Mouse (Mus musculus): ENCODE data around the gene Zfyve9.
"Not testable (repeated sequence)": the region's sequence is repeated elsewhere in the genome, so short reads cannot be mapped to it uniquely, and the experiment has no call there.

The Zfyve9 gene

DNA sequence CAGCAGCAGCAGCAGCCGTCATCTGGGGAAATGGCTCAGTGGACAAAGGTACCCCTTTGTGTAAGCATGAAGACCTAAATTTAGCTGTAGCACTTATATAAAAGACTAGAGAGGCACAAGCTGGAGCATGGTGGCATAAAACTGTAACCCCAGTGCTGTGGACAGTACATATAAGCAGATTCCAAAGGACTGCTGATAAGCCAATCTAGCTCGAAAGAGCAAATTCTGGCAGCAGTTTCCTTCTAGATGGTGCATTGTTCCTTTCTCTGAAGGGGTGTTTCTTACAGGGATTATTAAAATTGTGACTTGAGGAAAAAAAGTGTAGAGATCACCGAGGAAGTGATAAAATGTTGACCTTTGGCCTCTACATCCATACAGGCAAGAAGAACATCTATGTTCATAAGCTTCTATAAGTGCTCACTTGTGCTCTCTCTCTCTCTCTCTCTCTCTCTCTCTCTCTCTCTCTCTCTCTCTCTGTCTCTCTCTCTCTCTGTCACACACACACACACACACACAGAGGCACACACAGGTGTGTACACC is 59.3 kb downstream of the Zfyve9 start:
- no peak for DNase-seq (ENCODE audit: low read depth)

DNA sequence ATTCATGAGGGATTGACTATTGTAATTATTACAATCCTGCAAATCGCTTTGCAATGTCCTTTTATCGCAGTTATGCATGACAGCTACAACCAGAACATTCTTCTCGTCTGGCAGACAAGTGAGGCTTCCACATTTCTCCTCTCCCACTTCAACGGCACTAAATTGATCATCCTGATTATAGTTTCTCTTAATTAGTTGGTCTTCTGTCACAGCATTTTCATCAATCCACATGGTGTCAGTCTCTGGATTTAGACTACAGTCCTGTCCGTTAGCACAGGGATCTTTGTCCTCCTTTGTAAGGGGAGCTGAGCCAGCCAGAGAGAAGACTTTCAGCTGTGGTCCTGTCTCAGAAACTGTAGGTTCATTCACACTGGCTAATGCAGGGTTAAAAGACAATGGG is 61.2 kb downstream of the Zfyve9 start, which contains the start of gene 3110021N24Rik:
3110021N24Rik (plus strand) TSS at position 301 of the 400 bp plus-strand sequence.
- DNase-seq (ENCODE audit: low read depth) = no peak

- no peak for DNase-seq (ENCODE audit: low read depth)
Measured at GRCm38 (mm10) chr4:108708209-108708608, 72.4 kb downstream of the Zfyve9 start.

DNA sequence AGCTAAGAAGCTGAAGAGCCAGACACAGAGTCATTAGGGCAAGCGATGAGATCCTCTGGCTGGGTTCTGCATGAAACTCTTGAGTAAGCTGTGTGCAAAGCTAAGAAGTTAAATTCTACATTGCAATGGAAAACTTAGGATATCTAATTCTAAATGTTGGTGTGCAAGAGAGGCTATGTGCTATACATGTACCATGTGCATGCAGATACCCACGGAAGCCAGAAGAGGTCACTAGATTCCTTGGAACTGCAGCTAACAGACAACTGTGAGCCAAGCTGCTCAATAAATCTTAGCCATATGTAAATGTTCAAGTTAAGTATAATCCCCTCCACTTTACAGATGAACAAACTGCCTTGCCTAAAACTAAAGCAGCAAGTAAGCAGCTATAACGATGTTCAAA is 83.7 kb downstream of the Zfyve9 start:
- DNase-seq (ENCODE audit: low read depth) = peak; percentile 14

DNA sequence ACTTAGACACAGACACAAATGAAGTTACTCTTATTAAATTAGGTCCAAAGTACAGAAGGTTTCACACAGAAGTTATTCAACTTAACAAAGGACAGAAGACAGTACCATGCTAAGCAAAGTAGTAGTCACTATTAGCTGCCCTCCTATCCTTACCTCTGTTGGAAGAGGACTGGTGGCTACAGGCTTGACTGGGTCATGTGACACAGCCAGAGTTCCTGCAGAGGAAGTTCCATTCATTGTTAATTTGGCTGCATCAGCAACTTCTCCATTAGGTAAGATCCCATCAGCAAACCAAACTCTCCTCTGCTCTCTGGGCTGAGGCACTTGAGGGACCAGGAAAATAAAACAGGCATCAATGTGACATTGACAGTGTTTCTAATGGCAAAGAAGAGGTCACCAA is 89.1 kb downstream of the Zfyve9 start:
- DNase-seq (ENCODE audit: low read depth) = no peak

- no peak for DNase-seq (ENCODE audit: low read depth)
Measured at GRCm38 (mm10) chr4:108690479-108690878, 90.1 kb downstream of the Zfyve9 start.

DNA sequence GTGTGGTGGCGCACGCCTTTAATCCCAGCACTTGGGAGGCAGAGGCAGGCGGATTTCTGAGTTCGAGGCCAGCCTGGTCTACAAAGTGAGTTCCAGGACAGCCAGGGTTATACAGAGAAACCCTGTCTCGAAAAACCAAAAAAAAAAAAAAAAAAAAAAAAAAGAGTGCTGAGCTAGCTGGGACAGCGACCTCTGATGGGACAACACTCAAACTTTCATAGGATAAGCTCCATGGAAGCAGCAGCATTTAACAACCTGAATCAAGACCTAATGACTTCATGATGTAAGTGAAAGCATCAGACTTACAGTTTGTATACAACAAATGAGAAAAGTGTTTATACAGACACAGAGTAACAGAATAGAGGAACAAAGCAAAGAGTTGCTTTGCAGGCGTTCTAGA is 93.5 kb downstream of the Zfyve9 start:
- DNase-seq (ENCODE audit: low read depth) = not testable (repeated sequence)

GRCm38 (mm10) chr4:108686156-108686555 is 94.4 kb downstream of the Zfyve9 start:
- no peak for DNase-seq (ENCODE audit: low read depth)

DNA sequence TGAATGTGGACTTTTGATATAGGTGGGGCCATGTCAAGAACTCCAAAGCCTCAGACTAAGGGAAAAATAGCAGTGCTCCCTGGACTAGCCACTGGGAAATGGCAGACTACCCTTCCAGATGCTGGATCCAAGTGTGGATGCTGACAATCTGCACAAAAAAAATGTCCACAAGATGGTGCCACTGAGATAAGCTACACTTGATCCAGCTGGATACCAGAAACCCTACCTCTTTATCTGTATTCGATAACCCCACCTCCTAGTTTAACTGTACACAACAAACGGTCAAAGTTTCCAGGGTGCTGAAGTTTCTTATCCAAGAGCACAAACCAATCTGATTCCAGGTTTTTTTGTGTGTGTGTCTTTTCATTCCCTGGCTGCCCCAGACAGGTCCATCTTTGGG is 116.2 kb downstream of the Zfyve9 start:
- peak; percentile 7 for DNase-seq (ENCODE audit: low read depth)

DNA sequence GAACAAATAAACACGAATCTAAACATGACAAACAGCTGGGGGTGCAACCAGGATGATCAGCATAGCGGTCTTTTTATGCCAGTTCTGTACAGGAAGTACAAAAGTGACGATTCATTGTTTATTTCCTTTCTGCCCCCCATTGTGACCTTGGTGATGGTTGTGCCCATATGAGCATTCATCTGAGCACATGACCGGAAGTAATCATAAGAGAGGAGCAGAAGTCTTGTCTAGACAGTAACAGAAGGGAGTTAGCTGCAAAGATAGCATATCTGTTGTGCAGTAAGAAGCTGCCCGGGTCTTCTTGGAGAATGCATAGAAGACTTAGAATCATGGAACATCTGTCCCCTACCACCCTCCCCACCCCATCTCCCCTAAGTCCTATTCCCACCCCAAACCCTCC is 141.8 kb downstream of the Zfyve9 start:
- DNase-seq (ENCODE audit: low read depth) = no peak

DNA sequence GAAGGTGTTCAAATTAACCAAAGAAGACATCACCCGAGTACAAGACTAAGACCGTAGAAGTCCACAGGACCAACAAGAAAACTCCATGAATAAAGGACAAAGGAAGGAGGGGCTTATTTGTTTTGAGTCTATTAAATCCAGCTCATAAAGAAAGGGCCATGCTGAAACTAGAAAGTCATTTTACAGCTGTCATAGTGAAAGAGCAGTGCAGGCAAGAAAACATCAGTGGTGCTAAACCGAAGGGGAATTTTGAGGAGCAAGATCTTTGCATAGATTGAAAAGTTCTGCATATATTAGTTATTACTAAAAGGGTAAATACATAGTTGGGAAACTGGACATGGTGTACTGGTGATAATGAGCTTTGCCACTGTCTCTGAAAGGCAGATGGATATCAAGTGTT is 142.9 kb downstream of the Zfyve9 start:
- DNase-seq (ENCODE audit: low read depth) = no peak

DNA sequence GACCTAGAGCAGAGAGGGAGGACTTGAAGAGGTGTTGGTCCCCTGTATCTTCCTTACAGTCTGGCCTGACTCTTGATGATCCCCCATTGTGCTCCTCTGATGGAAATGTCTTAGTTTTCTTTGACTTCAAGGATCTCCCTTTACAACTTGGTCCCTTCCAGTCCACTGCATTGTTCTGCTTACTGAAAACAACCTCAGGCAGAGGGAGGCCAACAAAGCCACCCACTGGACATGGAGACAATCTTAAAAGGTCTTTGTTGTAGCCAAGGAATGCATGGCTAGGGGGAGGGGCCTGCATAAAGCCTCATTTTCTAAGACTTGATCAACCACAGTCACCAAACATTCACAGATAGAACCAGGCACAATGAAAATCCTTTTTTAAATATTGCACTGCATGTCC is 145.5 kb downstream of the Zfyve9 start:
- no peak for DNase-seq (ENCODE audit: low read depth)

DNA sequence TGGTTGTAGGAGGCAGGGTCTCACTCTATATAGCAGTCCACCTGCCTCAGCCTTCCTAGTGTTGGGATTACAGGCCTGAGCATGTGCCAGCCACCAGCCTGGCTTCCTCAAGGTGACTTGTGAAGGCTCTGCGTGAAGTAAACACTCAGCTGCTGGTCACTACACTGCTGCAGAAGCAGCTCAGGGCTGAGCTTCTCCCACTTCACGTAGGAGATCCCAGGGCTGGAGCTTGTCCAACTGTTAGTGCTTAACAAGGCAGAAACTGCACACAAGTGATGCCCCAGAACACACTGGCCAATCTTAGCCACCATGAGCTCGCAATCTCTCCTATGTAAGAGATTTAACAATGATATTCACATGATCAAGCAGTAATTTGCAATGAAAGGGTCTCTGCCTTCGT is 145.9 kb downstream of the Zfyve9 start:
- DNase-seq (ENCODE audit: low read depth) = no peak

DNA sequence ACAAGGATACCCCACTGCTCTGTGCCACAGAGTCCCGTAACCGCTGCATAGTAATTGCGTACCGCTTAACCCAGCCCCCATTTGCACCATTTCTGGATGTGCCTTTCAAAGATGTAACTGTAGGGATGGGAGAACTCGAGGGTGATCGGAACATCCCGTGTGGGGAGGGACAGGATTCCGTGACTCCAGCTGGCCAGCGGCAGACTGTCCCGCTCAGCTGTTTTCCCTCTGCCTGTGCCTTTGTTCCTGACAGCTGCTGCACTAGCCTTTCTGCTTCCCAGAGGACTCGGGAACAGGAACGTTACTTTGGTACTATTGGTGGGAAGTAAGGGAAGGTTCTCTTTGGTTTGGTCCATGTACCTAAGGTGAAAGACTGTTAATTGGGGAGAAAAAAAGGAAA is 146.9 kb downstream of the Zfyve9 start:
- DNase-seq (ENCODE audit: low read depth) = no peak

DNA sequence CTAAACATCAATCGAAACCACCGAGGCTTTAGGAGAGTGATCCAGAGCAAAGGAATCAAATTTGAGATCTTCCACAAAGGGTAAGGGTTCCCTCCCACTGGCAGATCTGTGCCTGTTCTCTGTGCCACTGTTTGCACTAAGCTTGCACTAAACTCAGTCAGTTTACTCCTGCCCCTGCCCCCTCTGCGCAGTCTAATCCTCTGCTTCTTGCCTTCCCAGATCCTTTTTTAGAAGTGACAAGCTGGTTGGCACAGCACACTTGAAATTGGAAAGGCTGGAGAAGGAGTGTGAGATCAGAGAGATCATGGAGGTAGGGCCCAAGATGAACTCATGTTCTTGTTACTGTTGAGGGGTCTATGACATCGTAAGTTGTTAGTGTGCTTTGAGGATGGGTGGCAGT is 149.0 kb downstream of the Zfyve9 start:
- DNase-seq (ENCODE audit: low read depth) = no peak

DNA sequence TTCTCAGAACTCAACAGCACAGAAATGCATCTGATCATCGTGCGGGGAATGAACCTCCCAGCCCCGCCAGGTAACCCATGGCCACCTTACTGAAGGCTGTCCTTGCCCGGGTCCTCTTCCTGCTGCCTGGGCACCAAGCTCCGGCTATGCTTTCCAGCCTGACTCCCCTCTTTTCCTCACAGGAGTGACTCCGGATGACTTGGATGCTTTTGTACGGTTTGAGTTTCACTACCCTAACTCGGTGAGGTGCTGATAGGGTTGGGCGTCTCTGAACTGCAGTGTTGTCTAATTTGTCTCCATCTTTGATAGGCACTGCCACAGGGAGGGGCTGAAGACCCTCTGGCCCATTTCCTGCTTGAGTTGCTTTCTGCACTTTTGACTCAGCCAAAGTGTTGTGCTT is 150.5 kb downstream of the Zfyve9 start:
- DNase-seq (ENCODE audit: low read depth) = no peak

DNA sequence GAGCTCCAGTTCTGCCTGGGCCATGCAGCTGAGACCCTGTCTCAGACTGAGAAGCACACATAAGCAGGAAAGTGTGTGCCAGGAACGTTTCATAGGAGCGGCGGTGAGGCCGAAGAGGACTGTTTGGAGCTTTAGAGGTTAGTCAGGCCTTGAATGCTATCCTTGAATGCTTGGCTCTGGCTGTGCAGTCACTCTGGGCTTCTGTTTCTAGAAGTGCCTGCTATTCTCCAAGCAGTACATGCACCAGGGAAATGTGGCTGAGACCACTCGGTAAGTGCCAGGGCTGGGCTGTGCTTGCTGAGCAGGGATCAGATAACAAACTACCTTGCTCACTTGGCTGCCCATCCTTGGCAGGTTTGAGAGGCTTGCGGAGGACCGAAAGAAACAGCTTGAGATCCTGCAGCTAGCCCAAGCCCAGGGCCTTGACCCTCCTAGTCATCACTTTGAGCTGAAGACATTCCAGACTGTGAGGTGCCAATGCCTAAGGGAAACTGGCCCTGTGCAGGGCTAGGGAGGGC is 151.2 kb downstream of the Zfyve9 start:
- DNase-seq (ENCODE audit: low read depth) = no peak

DNA sequence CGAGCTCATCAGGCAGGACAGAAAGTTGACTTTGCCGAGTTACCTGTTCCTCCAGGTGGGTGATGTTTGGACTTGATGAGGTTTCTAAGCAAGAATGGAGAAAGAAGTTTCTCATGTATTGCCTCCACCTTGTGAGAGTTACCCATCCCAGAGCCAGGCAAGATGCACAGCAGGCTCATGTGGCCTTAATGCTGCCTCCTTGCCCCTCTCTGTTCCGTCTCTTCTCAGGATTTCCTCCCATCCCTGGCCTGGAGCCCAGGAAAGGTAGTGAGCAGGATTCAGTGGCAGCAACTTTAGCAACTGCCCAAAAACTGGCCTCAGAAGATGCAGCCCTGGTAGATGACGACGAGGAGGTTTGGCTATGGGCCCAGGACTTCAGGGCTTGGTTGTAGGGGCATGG is 153.5 kb downstream of the Zfyve9 start:
- no peak for DNase-seq (ENCODE audit: low read depth)

DNA sequence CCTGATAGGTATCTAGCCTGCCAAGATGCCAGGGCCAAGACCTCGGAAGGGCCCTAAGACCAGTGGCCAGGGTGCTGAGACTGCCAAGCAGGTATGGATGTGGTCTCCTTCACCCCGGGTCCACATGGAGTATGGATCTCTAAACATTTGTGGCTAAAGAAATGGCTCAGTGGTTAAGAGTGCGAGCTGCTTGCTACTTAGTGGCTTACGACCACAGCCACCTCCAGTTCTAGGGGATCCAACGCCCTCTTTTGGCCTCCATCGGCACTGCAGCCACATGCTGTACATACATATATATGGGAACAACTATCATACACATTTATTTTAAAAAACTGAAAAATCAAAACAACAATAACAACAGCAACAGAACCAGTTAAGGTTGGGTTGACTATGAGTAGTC is 159.1 kb downstream of the Zfyve9 start:
- DNase-seq (ENCODE audit: low read depth) = no peak

GRCm38 (mm10) chr4:108620536-108620935 is 160.1 kb downstream of the Zfyve9 start:
- no peak for DNase-seq (ENCODE audit: low read depth)

- peak; percentile 80 for DNase-seq (ENCODE audit: low read depth)
Measured at GRCm38 (mm10) chr4:108619587-108620341, 160.8 kb downstream of the Zfyve9 start, which contains the start of gene Cc2d1b. TSS of gene Cc2d1b (plus strand) at chr4:108619940.

DNA sequence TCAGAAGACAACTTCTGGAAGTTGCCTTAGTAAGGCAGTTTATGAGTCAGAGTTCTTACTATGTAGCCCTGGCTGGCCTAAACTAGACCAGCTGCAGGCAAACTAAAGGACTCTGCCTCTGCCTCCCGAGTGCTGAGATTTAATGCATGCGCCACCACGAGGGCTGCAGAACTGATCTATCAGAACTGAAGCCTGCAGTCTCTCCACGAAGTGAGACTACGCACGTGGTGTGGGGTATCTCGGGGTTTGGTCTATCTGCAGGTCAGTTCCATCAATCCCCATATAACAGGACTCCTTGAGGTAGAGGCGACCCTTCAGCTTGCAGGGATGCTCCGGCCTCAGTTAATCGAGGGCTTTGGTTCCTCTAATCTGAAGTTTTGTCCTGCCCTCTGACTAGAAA is 161.4 kb downstream of the Zfyve9 start:
- DNase-seq (ENCODE audit: low read depth) = no peak

DNA sequence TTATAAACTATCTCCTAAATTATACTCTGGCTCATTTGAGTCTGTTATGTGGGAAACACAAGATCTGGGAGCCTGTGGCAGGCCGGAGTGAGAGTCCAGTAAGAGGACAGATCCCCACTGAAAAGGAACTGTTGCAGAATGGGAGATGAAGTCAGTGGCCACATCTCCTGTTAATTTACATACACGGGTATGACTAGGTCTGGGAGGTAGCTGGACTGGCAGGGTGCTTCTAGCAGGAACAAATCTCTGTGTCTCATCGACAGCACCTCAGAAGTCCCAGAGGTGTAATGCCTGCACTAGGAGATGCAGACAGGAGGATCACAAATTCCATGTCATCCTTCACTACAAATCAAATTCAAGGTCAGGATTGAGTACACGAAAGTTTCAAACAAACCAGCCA is 162.0 kb downstream of the Zfyve9 start:
- DNase-seq (ENCODE audit: low read depth) = no peak

DNA sequence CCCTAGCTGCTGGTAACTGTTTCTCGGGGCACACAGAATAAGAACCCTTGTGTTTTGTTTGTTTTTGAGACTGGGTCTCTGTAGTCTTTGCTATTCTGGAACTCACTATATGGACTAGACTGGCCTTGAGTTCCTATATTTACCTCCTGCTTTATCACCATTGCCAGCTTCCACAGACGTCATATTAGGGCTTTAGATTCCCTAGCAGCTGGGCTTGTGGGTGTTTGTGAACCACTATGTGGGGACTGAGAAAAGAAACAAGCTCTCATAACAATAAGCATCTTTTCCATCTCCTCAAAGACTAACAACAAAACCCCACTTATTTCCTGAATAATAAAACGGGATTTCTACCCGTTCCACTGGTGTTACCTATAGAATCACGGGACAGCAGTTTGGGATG is 169.7 kb downstream of the Zfyve9 start:
- no peak for DNase-seq (ENCODE audit: low read depth)

All from c-Kit-positive CD71-positive TER-119-negative erythroid progenitor cells, embryonic 14.5 days (primary cell).